7 mouse cellular contexts compared by ENCODE assay signal in genomic region chr3:141831135-141831534, GRCm38 (mm10).
DNase-seq lines count a peak whose midpoint lies in the region; ATAC-seq and TF ChIP-seq lines count a peak whose summit lies in the region.

No protein-coding gene starts in this region.

- 17% methylated on average over 3 of the region's 3 CpGs for WGBS in lung, postnatal 0 days

- H3K79me3 ChIP-seq in C2C12 (ENCODE audit: low read depth), result no peaks in the 10 kb centered on the region

- H3ac ChIP-seq in C2C12 (ENCODE audit: control insufficient read depth, insufficient read length, low read depth), result no peak overlapping the region

- no peaks in the 10 kb centered on the region for H3K9me3 ChIP-seq in lung, postnatal 0 days (ENCODE audit: low read length)

- no peak for ATAC-seq in lung, postnatal 0 days

- no peak overlapping the region for H3K4me3 ChIP-seq in C2C12 (ENCODE audit: insufficient read depth, poor library complexity, severe bottlenecking)
- H3K4me3 ChIP-seq in lung, postnatal 0 days (ENCODE audit: low read depth, low read length), result no peak overlapping the region

- no peak overlapping the region for H3K4me2 ChIP-seq in lung, postnatal 0 days (replicated peaks; ENCODE audit: low read depth, low read length)

- no peaks in the 10 kb centered on the region for H3K27me3 ChIP-seq in C2C12 (ENCODE audit: control insufficient read depth, insufficient read depth, insufficient read length)
- no peaks in the 10 kb centered on the region for H3K27me3 ChIP-seq in lung, postnatal 0 days (replicated peaks; ENCODE audit: insufficient read depth, low read length)

- DNase-seq in 3134 (ENCODE audit: extremely low read depth, insufficient read length, low spot score), result peak; percentile 5
- DNase-seq in cerebellum, adult 8-10 months, result peak; percentile 80
- peak; percentile 37 to 65 for DNase-seq in frontal cortex, postnatal 10 days (ENCODE audit: low spot score in 2 of 2)
- DNase-seq in kidney, postnatal 4 days, result peak; percentile 79 to 80
- DNase-seq in lung, postnatal 0 days (ENCODE audit: low spot score), result peak; percentile 56
- peak; percentile 74 to 86 for DNase-seq in right cerebral cortex, postnatal 10 days (ENCODE audit: low spot score in 2 of 2)

- H3K27ac ChIP-seq in lung, postnatal 0 days (ENCODE audit: low read length), result no peak overlapping the region

- TF ChIP-seq CTCF in C2C12 (IDR thresholded peaks at IDR 0.05; ENCODE audit: control insufficient read depth, insufficient read depth, insufficient read length), result peak; percentile 15
- TF ChIP-seq CTCF in lung, postnatal 0 days (IDR thresholded peaks at IDR 0.05), result peak; percentile 74

- no peaks in the 10 kb centered on the region for H3K4me1 ChIP-seq in lung, postnatal 0 days (ENCODE audit: insufficient read depth, low read depth, low read length)

- H3K36me3 ChIP-seq in C2C12 (ENCODE audit: control insufficient read depth, insufficient read depth), result no peaks in the 10 kb centered on the region
- H3K36me3 ChIP-seq in lung, postnatal 0 days (ENCODE audit: insufficient read depth, low read length), result no peaks in the 10 kb centered on the region

- no peak for TF ChIP-seq EP300 in lung, postnatal 0 days (IDR thresholded peaks at IDR 0.05)

- H3K79me2 ChIP-seq in C2C12 (ENCODE audit: control insufficient read depth, insufficient read depth), result no peaks in the 10 kb centered on the region

- H3K9ac ChIP-seq in lung, postnatal 0 days (replicated peaks; ENCODE audit: low read depth), result no peak overlapping the region

TF ChIP-seq in C2C12, 6 proteins besides CTCF, POLR2A, EP300 and RAD21:
- TF ChIP-seq CEBPB (IDR thresholded peaks at IDR 0.05; ENCODE audit: low read depth) (no peak), MYOD1 (IDR thresholded peaks at IDR 0.05; ENCODE audit: control insufficient read depth, insufficient read length, low read depth) (no peak), FOSL1 (IDR thresholded peaks at IDR 0.05; ENCODE audit: insufficient read depth, low read length, poor library complexity, severe bottlenecking) (no peak), USF1 (IDR thresholded peaks at IDR 0.05; ENCODE audit: low read depth) (no peak), MAX (IDR thresholded peaks at IDR 0.05) (no peak), MYOG (IDR thresholded peaks at IDR 0.05; ENCODE audit: control insufficient read depth, extremely low read depth, insufficient read length) (no peak)

Comparison
In these comparisons a context has a peak if more than half of its experiments do, and no peak if none do; other contexts are left out.
1. DNase-seq: peak in every context shown above with its lines; median percentile 80 in cerebellum, adult 8-10 months; 80 in right cerebral cortex, postnatal 10 days; 80 in kidney, postnatal 4 days; 56 in lung, postnatal 0 days; 51 in frontal cortex, postnatal 10 days; 5 in 3134.